ENCODE assay signal across 8 mouse cellular contexts in the genomic region with DNA sequence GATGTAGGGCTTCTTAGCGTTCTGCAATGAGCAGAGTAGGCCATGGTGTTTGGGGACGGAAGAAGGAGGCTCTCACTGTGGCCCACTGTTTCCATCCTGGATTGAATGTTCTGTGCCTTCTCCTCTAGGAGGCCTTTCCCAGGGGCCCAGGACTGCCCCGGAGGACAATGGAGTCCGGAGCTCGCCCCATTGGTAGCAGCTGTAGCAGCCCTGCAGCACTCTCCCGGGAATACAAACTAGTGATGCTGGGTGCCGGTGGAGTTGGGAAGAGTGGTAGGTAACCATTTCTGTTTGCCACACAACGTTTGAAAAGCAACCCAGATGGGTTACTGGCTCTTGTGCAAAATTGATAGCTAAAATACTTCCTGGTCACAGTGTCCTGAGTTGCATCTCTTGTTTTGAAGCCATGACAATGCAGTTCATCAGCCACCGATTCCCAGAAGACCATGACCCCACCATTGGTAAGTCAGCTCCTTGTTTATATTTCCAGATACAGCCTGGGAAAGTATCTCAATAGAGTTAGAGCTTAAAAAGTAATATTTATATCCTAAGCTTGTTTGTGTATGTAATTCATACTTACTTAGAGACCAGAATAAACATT. TPM values are rescaled to one million over a fixed set of nuclear protein-coding genes. Genes with fewer than 3 reads are reported as not detected.
DNase-seq lines count a peak whose midpoint lies in the region; ATAC-seq and TF ChIP-seq lines count a peak whose summit lies in the region.

No protein-coding gene starts in this region.

- peak overlapping the region; percentile 71 for H3K9ac ChIP-seq in heart, embryonic 15.5 days

- no peaks in the 10 kb centered on the region for H3K27me3 ChIP-seq in heart, embryonic 15.5 days

- H3K4me2 ChIP-seq in heart, embryonic 15.5 days, result peak overlapping the region; percentile 82

- TF ChIP-seq CTCF in cortical plate, adult 2 months (IDR thresholded peaks at IDR 0.05; ENCODE audit: extremely low read depth, insufficient read depth, low read length), result no peak

- peak overlapping the region; percentile 100 for H3K4me3 ChIP-seq in cortical plate, adult 2 months (ENCODE audit: insufficient read depth, low read length)
- peak overlapping the region; percentile 75 for H3K4me3 ChIP-seq in heart, embryonic 15.5 days

- peaks cover 8% of the 10 kb centered on the region for H3K4me1 ChIP-seq in cortical plate, adult 2 months (ENCODE audit: control insufficient read depth, insufficient read depth, low read length)
- peaks cover 20% of the 10 kb centered on the region for H3K4me1 ChIP-seq in heart, embryonic 15.5 days (replicated peaks)

- DNase-seq in frontal cortex, postnatal 25 days (ENCODE audit: low spot score in 2 of 2), result no peak
- DNase-seq in 416B (ENCODE audit: low read depth), result peak; percentile 44
- peak; percentile 52 to 65 for DNase-seq in kidney, postnatal 4 days
- peak; percentile 42 for DNase-seq in lung, postnatal 36 days
- DNase-seq in spleen, postnatal 10 days (ENCODE audit: low spot score in 2 of 2), result peak; percentile 46 to 55

- ATAC-seq in frontal cortex, adult (ENCODE audit: low TSS enrichment), result peak; percentile 66; the same call in 1 of the 2 replicates
- ATAC-seq in heart, embryonic 15.5 days (replicated peaks; ENCODE audit: insufficient number of reproducible peaks, insufficient read depth, low FRiP score, low read depth), result 0 out of 2 replicates have a peak, but pooled peaks have one; percentile 23

- peak overlapping the region; percentile 61; the same call in 1 of the 2 replicates for H3K27ac ChIP-seq in cortical plate, adult 2 months (ENCODE audit: insufficient read depth, low read length)
- peak overlapping the region; percentile 78 for H3K27ac ChIP-seq in heart, embryonic 15.5 days

- H3K9me3 ChIP-seq in heart, embryonic 15.5 days (replicated peaks), result no peaks in the 10 kb centered on the region

- TF ChIP-seq POLR2A in cortical plate, adult 2 months (IDR thresholded peaks at IDR 0.05; ENCODE audit: extremely low read depth, insufficient read depth, low read length), result no peak

- WGBS in heart, embryonic 15.5 days, result 4% methylated on average over 9 of the region's 9 CpGs

- peaks cover 43% of the 10 kb centered on the region for H3K36me3 ChIP-seq in heart, embryonic 15.5 days

RNA-seq across cellular contexts. Expression of gene Rit1, which starts 0.7 kb away (rescaled TPM):
- 58.7 and 63.6 TPM in 2 replicates for polyA plus RNA-seq in cortical plate, adult 2 months (2012; rRNA removed)
- 49.9 and 55.5 TPM in 2 replicates for polyA plus RNA-seq in heart, embryonic 15.5 days (2015; fragmentation: Nextera tagmentation; extraction: Ambion mirVana)

RNA-seq across cellular contexts. Expression of gene Khdc4, which starts 31.7 kb away (rescaled TPM):
- 70.5 and 75.6 TPM in 2 replicates for polyA plus RNA-seq in cortical plate, adult 2 months (2012; rRNA removed)
- polyA plus RNA-seq in heart, embryonic 15.5 days (2015; fragmentation: Nextera tagmentation; extraction: Ambion mirVana), result 61.3 and 69.2 TPM in 2 replicates

RNA-seq across cellular contexts. Expression of gene Syt11, which starts 57.7 kb away (rescaled TPM):
- polyA plus RNA-seq in cortical plate, adult 2 months (2012; rRNA removed), result 467 and 476 TPM in 2 replicates
- 10.8 and 14.4 TPM in 2 replicates for polyA plus RNA-seq in heart, embryonic 15.5 days (2015; fragmentation: Nextera tagmentation; extraction: Ambion mirVana)

Comparison
In these comparisons a context has a peak if more than half of its experiments do, and no peak if none do; other contexts are left out.
1. DNase-seq: peak in 416B (single experiment), kidney, postnatal 4 days (2 of 2), lung, postnatal 36 days (single experiment) and spleen, postnatal 10 days (2 of 2); none in frontal cortex, postnatal 25 days (0 of 2).
2. RNA of gene Syt11, which starts 57.7 kb away (polyA plus RNA-seq): 467 to 476 TPM in cortical plate, adult 2 months; 10.8 to 14.4 TPM in heart, embryonic 15.5 days; every median in the first group is over 10 times any median in the second.